Mouse (Mus musculus) spleen, postnatal 36 days (tissue): ENCODE results near the gene Olfr27.

ENCODE experiments used
- DNase-seq, 2 experiments: peaks; one replicate each; pipeline ENCODE4 v3.0.0; 2022; ENCODE audit warnings: low spot score in 2 of 2, mixed read lengths in 1 of 2

Gene Olfr27

GRCm38 (mm10) chr9:39127831-39128230 is at the start of gene Olfr27:
Gene Olfr27 (plus strand): TSS chr9:39128131.
- no peak for DNase-seq

DNA sequence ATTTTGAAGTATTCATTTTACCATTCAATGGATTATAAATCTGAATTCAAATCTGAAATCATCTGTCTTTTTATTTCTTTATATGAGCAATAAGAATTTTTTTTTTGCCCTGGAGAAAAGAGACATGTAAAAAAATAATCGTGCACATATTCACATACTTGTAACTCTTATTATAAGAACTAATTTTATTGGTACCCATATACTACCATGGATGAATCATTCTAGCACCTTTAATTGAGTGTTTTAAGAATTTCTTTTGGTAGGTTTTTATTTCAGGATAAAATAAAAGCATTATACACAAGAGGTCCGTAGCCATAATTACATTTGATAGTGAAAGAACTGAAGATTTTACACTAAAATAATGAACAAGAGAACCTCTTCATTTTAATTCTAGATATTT is 49.1 kb upstream of the Olfr27 start, which contains the start of gene Olfr938:
TSS of gene Olfr938 (minus strand) at position 101 of the 400 bp plus-strand sequence.
- no peak for DNase-seq

DNA sequence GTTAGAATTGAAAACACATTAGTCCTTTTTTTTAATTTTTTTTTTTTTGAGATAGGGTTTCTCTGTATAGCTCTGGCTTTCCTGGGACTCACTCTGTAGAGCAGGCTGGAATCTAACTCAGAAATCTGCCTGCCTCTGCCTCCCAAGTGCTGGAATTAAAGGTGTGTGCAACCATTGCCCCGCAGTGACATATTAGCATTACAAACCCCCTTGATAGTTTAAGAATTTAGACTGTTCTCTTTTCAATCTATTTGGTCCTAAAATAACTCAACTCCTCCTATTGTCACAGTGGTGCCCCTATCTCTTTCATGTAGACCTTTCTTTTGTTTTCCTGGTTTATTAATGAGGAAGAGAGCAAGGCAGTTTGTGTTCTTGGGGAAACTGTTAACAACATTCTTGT is 605 bp upstream of the Olfr27 start:
- no peak for DNase-seq

- DNase-seq, result no peak
Observed at GRCm38 (mm10) chr9:39152401-39152800, 24.5 kb downstream of the Olfr27 start.

DNA sequence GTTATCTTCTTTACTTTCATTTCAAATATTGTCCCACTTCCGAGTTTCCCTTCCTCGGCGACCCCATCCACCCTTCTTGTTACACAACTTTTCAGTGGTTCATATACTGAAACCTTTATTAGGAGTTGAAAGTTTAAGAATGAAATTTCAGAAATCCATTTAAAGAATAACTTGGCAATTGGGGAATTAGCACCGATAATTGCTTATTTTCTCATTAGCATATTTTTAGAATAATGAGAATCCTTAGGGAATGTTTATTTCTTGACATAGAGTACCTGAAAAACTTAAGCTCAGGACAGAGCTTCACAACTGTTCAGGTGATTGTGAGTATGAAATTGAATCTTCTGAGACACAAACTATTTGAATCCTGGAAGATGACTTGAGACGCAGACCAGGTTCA is 38.1 kb downstream of the Olfr27 start, which contains the start of gene Olfr943:
TSS of gene Olfr943 (plus strand) at position 301 of the 400 bp plus-strand sequence.
- DNase-seq, result no peak
